Comparison of ENCODE assay signal across 14 mouse cellular contexts in the genomic region with DNA sequence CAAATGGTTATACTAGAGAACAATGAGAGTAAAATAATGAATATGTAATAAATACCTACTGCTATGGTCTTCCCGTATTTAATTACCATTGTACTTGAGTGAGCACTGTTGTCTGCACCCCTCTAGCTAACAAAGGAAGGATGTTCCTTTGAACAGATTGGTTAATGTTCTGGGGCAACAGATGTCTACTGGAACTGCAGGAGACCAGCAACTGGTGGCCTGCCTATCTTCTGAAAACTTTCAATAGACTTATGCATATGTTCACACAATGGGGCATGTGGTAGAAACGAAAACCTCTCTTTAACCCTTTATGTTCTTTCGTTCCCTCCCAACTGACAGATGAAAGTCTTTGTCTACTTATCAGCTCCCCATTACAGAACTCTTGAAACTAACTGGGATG. TPM values are rescaled to one million over a fixed set of nuclear protein-coding genes. Genes with fewer than 3 reads are reported as not detected.
DNase-seq lines count a peak whose midpoint lies in the region; ATAC-seq and TF ChIP-seq lines count a peak whose summit lies in the region.
"Had no signal": no experiment of that assay in that cellular context is flagged by ENCODE, and none has a peak within 500 bp of the region (broad histone marks: within the 10 kb centered on the region; RNA-seq: fewer than 3 reads in every experiment).

No protein-coding gene starts in this region.

- no peak for TF ChIP-seq POLR2A in heart, adult 2 months (IDR thresholded peaks at IDR 0.05; ENCODE audit: insufficient read depth, low read depth, low read length)

- peak overlapping the region; percentile 35 for H3K4me2 ChIP-seq in forebrain, embryonic 11.5 days (ENCODE audit: low read depth, low read length, severe bottlenecking)
- H3K4me2 ChIP-seq in hindbrain, postnatal 0 days (ENCODE audit: low read depth, low read length) = peak overlapping the region; percentile 34
- H3K4me2 ChIP-seq in neural tube, embryonic 13.5 days = peak overlapping the region; percentile 56
- H3K4me2 ChIP-seq: embryonic facial prominence, embryonic 15.5 days; limb, embryonic 15.5 days had no signal

- intact Hi-C loops in heart, adult 2 months (cut with DNase I) = no loop called here
- intact Hi-C loops in heart, postnatal 36 days (cut with DNase I) = loop anchor here (2.0 kb wide), 1 partner anchor 18 kb away; no protein-coding TSS in a partner anchor

- WGBS in heart, adult 2 months = 59% methylated on average over 3 of the region's 3 CpGs
- 17% methylated on average over 3 of the region's 3 CpGs for WGBS in forebrain, embryonic 11.5 days
- 16% methylated on average over 3 of the region's 3 CpGs for WGBS in hindbrain, postnatal 0 days
- WGBS in neural tube, embryonic 13.5 days = 12% methylated on average over 3 of the region's 3 CpGs

- H3K9me3 ChIP-seq in forebrain, embryonic 11.5 days (ENCODE audit: control insufficient read depth, low read length) = no peaks in the 10 kb centered on the region
- no peaks in the 10 kb centered on the region for H3K9me3 ChIP-seq in hindbrain, postnatal 0 days (ENCODE audit: low read length)
- no peaks in the 10 kb centered on the region for H3K9me3 ChIP-seq in neural tube, embryonic 13.5 days
- H3K9me3 ChIP-seq: embryonic facial prominence, embryonic 15.5 days; limb, embryonic 15.5 days had no signal

- H3K36me3 ChIP-seq in heart, adult 2 months (ENCODE audit: control insufficient read depth, insufficient read depth, low read length) = peaks cover 10% of the 10 kb centered on the region
- no peaks in the 10 kb centered on the region; the same call in 1 of the 2 replicates for H3K36me3 ChIP-seq in forebrain, embryonic 11.5 days (ENCODE audit: control insufficient read depth, insufficient read depth, low read length)
- no peaks in the 10 kb centered on the region for H3K36me3 ChIP-seq in hindbrain, postnatal 0 days (ENCODE audit: insufficient read depth, low read length)
- peaks cover 7% of the 10 kb centered on the region; the same call in 1 of the 2 replicates for H3K36me3 ChIP-seq in neural tube, embryonic 13.5 days
- H3K36me3 ChIP-seq: embryonic facial prominence, embryonic 15.5 days; limb, embryonic 15.5 days had no signal

- H3K27me3 ChIP-seq in heart, adult 2 months (ENCODE audit: control insufficient read depth, insufficient read depth, low read length) = no peaks in the 10 kb centered on the region
- H3K27me3 ChIP-seq in forebrain, embryonic 11.5 days (ENCODE audit: control insufficient read depth, insufficient read depth, low read length) = no peaks in the 10 kb centered on the region
- no peaks in the 10 kb centered on the region for H3K27me3 ChIP-seq in hindbrain, postnatal 0 days (ENCODE audit: insufficient read depth, low read length)
- H3K27me3 ChIP-seq in neural tube, embryonic 13.5 days = no peaks in the 10 kb centered on the region
- H3K27me3 ChIP-seq: embryonic facial prominence, embryonic 15.5 days; limb, embryonic 15.5 days had no signal

- H3K4me3 ChIP-seq in heart, adult 2 months = no peak overlapping the region
- peak overlapping the region; percentile 26 for H3K4me3 ChIP-seq in forebrain, embryonic 11.5 days (ENCODE audit: low read depth, low read length)
- H3K4me3 ChIP-seq in hindbrain, postnatal 0 days (ENCODE audit: low read length) = peak overlapping the region; percentile 0
- H3K4me3 ChIP-seq in neural tube, embryonic 13.5 days = peak overlapping the region; percentile 41
- H3K4me3 ChIP-seq: embryonic facial prominence, embryonic 15.5 days; limb, embryonic 15.5 days had no signal

- H3K9ac ChIP-seq in heart, adult 2 months (ENCODE audit: low read depth, low read length) = no peak overlapping the region
- H3K9ac ChIP-seq in forebrain, embryonic 11.5 days (ENCODE audit: low read length) = peak overlapping the region; percentile 47
- no peak overlapping the region for H3K9ac ChIP-seq in hindbrain, postnatal 0 days (replicated peaks; ENCODE audit: low read length)
- peak overlapping the region; percentile 60 for H3K9ac ChIP-seq in neural tube, embryonic 13.5 days
- H3K9ac ChIP-seq: embryonic facial prominence, embryonic 15.5 days; limb, embryonic 15.5 days had no signal

- DNase-seq in heart, adult 2 months = no peak
- no peak for DNase-seq in heart, postnatal 36 days
- no peak for DNase-seq in forebrain, embryonic 11.5 days (ENCODE audit: low spot score)
- no peak for DNase-seq in hindbrain, postnatal 0 days (ENCODE audit: low spot score)
- DNase-seq in urinary bladder, postnatal 25 days (ENCODE audit: low spot score) = no peak
- no peak for DNase-seq in layer of hippocampus, postnatal 25 days (ENCODE audit: extremely low spot score in 1 of 2, low spot score in 1 of 2)
- no peak for DNase-seq in kidney, adult 18-20 months
- DNase-seq: cerebellum, adult 11 months; gastrocnemius, postnatal 14 days; lung, postnatal 4 days; thymus, adult 2 months had no signal

- TF ChIP-seq EP300 in heart, adult 2 months (IDR thresholded peaks at IDR 0.05; ENCODE audit: insufficient read depth, low read depth, low read length) = no peak

- peak overlapping the region; percentile 57; the same call in 1 of the 2 replicates for H3K27ac ChIP-seq in heart, adult 2 months
- H3K27ac ChIP-seq in forebrain, embryonic 11.5 days (ENCODE audit: low read depth, low read length) = peak overlapping the region; percentile 88
- H3K27ac ChIP-seq in hindbrain, postnatal 0 days = no peak overlapping the region; the same call in 1 of the 2 replicates
- H3K27ac ChIP-seq in neural tube, embryonic 13.5 days (replicated peaks) = peak overlapping the region; percentile 86
- H3K27ac ChIP-seq: limb, embryonic 15.5 days had no signal

- ATAC-seq in forebrain, embryonic 11.5 days (replicated peaks; ENCODE audit: low FRiP score) = no peak; the same call in 1 of the 2 replicates
- 0 out of 2 replicates have a peak, but pooled peaks have one; percentile 38 for ATAC-seq in hindbrain, postnatal 0 days
- ATAC-seq in neural tube, embryonic 13.5 days (ENCODE audit: low read depth) = no peak

- no peaks in the 10 kb centered on the region for H3K79me2 ChIP-seq in heart, adult 2 months (replicated peaks; ENCODE audit: control insufficient read depth, insufficient read depth, low read length)

- no peak for TF ChIP-seq CTCF in heart, adult 2 months (IDR thresholded peaks at IDR 0.05)
- no peak for TF ChIP-seq CTCF in hindbrain, postnatal 0 days (IDR thresholded peaks at IDR 0.05; ENCODE audit: low read depth)

- H3K4me1 ChIP-seq in heart, adult 2 months (ENCODE audit: control insufficient read depth, insufficient read depth, low read length) = peaks cover 5% of the 10 kb centered on the region
- H3K4me1 ChIP-seq in forebrain, embryonic 11.5 days (replicated peaks; ENCODE audit: control insufficient read depth, insufficient read depth, low read length) = peaks cover 13% of the 10 kb centered on the region
- H3K4me1 ChIP-seq in hindbrain, postnatal 0 days (ENCODE audit: insufficient read depth, low read length) = peaks cover 12% of the 10 kb centered on the region; the same call in 1 of the 2 replicates
- H3K4me1 ChIP-seq in neural tube, embryonic 13.5 days (replicated peaks) = peaks cover 70% of the 10 kb centered on the region

RNA-seq across cellular contexts. Expression of gene Zc3h12c, which starts 20.1 kb away (rescaled TPM):
- total RNA-seq in heart, adult 2 months (2021) = 10 to 100 TPM in 1 of 2 experiments, 1 to 10 TPM in 1; 8.2 to 10.1 TPM
- 2.0 and 3.2 TPM in 2 replicates for polyA plus RNA-seq in heart, adult 2 months (2012; rRNA removed)
- total RNA-seq in heart, postnatal 36 days (2021) = 10 to 100 TPM in 1 of 2 experiments, 1 to 10 TPM in 1; 8.2 to 10.5 TPM
- polyA plus RNA-seq in forebrain, embryonic 11.5 days (2014; fragmentation: Nextera tagmentation; extraction: Ambion mirVana) = 11.8 and 12.6 TPM in 2 replicates
- 10.8 and 11.8 TPM in 2 replicates for total RNA-seq in hindbrain, postnatal 0 days (2014; rRNA removed)
- polyA plus RNA-seq in hindbrain, postnatal 0 days (2015; fragmentation: Nextera tagmentation; extraction: Ambion mirVana) = 3.4 and 3.5 TPM in 2 replicates
- 4.7 and 5.8 TPM in 2 replicates for polyA plus RNA-seq in neural tube, embryonic 13.5 days (2015; fragmentation: Nextera tagmentation; extraction: Ambion mirVana)
- total RNA-seq in layer of hippocampus, postnatal 25 days (2021) = 10 to 100 TPM in 1 of 2 experiments, 1 to 10 TPM in 1; 9.2 to 10.4 TPM

Comparison
In these comparisons a context has a peak if more than half of its experiments do, and no peak if none do; other contexts are left out.
1. H3K9ac ChIP-seq: peak in forebrain, embryonic 11.5 days (single experiment) and neural tube, embryonic 13.5 days (single experiment); none in heart, adult 2 months (single experiment) and hindbrain, postnatal 0 days (single experiment).
2. Peak in every context shown above with its lines, with median percentiles within 50 percentile points of each other: H3K4me2 ChIP-seq.